Mouse (Mus musculus) embryonic facial prominence, embryonic 15.5 days (tissue): ENCODE results near the gene Stt3b. TPM values are rescaled to one million over a fixed set of nuclear protein-coding genes. Genes with fewer than 3 reads are reported as not detected.
"Not testable (repeated sequence)": the region's sequence is repeated elsewhere in the genome, so short reads cannot be mapped to it uniquely, and the experiment has no call there.

Source experiments
- ATAC-seq: fragments of 200-750 bp; cut with Nextera tagmentation; 2 replicates; pipeline ENCODE4 v1.8.0; 2017; ENCODE audit warnings: low read depth, moderate TSS enrichment; ENCODE audit not compliant: insufficient number of reproducible peaks, low FRiP score, low TSS enrichment
- H3K27ac ChIP-seq: fragments of 300-500 bp; sonication (generic); replicated peaks from 2 replicates; pipeline ENCODE4 v1.5.1; 2015; ENCODE audit warnings: mild to moderate bottlenecking, inconsistent platforms
- H3K27me3 ChIP-seq: fragments of 300-500 bp; sonication (generic); 2 replicates; pipeline ENCODE4 v1.6.1; 2015; ENCODE audit warnings: inconsistent platforms
- H3K36me3 ChIP-seq: fragments of 300-500 bp; sonication (generic); 2 replicates; pipeline ENCODE4 v1.6.1; 2015; ENCODE audit warnings: mild to moderate bottlenecking, inconsistent platforms
- H3K4me1 ChIP-seq: fragments of 300-500 bp; sonication (generic); 2 replicates; pipeline ENCODE4 v1.6.1; 2015; ENCODE audit warnings: inconsistent platforms
- H3K4me2 ChIP-seq: fragments of 300-500 bp; sonication (generic); replicated peaks from 2 replicates; pipeline ENCODE4 v1.6.1; 2015; ENCODE audit warnings: mild to moderate bottlenecking, inconsistent platforms
- H3K4me3 ChIP-seq: fragments of 300-500 bp; sonication (generic); replicated peaks from 2 replicates; pipeline ENCODE4 v1.5.1; 2015; ENCODE audit warnings: mild to moderate bottlenecking, inconsistent platforms
- H3K9ac ChIP-seq: fragments of 300-500 bp; sonication (generic); 2 replicates; pipeline ENCODE4 v1.6.1; 2015; ENCODE audit warnings: inconsistent platforms
- H3K9me3 ChIP-seq: fragments of 300-500 bp; sonication (generic); replicated peaks from 2 replicates; pipeline ENCODE4 v1.6.1; 2016; ENCODE audit warnings: inconsistent platforms
- WGBS: fragments of 180-500 bp; shearing (Covaris S2); methylation state at CpG from one replicate; pipeline ENCODE4 v1.1.7; 2015; 5-methylcytosine and 5-hydroxymethylcytosine counted together
- polyA plus RNA-seq: library from polyadenylated mRNA; unstranded; fragments of >200 nt; fragmentation: Nextera tagmentation; extraction: Ambion mirVana; gene quantifications from 2 replicates; pipeline ENCODE4 v1.2.1, GENCODE M21; 2015

Stt3b gene
- polyA plus RNA-seq, 1 experiment from 2014 or later: 95.3 TPM

DNA sequence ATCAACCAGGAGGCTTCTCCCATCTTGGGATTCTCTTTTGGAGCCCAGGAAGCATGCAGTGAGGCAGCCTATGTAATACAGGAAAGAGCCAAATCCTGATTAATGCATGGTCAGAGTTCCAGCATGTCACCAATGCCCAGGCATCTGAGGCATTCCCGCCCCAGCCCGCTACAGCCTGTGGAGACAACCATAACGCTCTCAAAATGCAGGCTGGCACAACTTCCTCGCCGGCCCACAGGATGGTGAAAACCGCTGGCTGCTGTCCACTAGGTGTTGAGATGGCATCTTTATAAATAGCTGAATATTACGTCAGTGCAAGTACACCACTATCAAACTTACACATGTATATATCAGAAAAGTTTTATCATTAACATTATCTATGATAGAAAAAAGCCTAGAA lies 13.5 kb downstream of the Stt3b start:
- ATAC-seq: no peak
- no peak overlapping the region for H3K4me2 ChIP-seq
- no peak overlapping the region for H3K4me3 ChIP-seq
- H3K9ac ChIP-seq: no peak overlapping the region
- no peaks in the 10 kb centered on the region for H3K9me3 ChIP-seq
- H3K27me3 ChIP-seq: no peaks in the 10 kb centered on the region
- 77% methylated on average over 7 of the region's 7 CpGs for WGBS
- no peak overlapping the region for H3K27ac ChIP-seq
- H3K36me3 ChIP-seq: no peaks in the 10 kb centered on the region
- peaks cover 25% of the 10 kb centered on the region for H3K4me1 ChIP-seq

DNA sequence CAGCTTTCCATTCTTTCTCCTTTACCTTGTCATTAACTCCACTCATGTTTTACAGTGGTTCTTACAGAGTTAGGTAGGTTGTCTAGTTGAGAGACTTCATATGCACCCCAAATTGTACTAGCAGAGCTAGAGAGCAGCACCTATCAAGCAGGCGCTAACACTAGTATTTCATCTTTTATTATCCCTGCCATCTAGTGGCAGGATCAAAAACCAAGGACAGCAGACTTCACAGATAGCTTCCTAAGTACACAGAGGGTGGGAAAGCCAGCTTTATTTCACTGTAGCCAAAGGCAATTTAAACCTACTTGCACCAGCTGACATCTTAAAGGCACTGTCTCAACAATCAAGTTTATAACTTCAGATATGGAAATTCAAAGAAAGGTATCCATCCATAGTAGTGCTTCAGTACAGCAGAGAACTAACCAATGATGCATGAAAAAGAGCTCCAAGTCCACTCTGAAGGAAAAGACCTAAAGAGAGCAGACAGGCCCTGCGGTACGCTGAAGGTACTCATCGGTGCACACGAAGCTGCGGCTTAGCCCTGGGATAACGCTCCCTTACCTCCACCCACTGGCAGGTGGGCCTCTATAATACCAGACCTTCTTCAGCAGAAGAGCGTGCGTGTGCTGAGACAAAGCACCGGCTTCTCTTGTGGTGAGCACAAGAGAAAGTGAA lies 16.2 kb downstream of the Stt3b start:
- H3K27me3 ChIP-seq: no peaks in the 10 kb centered on the region

DNA sequence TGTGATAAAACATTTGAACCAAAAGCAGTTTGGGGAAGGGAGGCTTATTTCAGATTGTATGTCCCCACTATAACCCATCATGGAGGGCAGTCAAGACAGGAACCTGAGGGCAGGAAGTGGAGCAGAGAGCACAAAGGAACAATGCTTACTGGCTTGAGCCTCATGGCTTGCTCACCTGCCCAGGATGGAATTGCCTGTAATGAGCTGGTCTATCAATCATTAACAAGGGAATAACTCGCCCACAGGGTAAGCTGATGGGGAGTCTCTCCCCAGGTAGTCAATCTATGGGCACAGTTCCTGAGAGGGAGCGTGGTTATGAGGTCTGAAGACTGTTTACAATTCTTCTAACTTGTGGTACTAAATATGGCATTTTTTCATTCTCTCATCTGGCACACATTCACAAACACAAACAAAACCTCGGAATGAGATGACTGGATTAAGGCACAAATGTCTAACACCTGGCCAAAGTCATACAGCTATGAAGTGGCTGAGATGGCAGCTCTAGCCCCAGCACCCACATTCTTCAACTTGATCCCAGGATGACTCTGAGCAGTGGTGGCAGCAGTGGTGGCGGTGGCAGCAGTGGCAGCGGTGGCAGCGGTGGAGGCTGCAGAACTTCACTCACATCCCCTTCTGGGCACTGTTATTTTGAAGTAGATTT lies 22.3 kb downstream of the Stt3b start:
- no peak overlapping the region for H3K27ac ChIP-seq
- no peaks in the 10 kb centered on the region for H3K36me3 ChIP-seq
- peaks cover 17% of the 10 kb centered on the region for H3K4me1 ChIP-seq
- H3K4me3 ChIP-seq: no peak overlapping the region
- H3K27me3 ChIP-seq: no peaks in the 10 kb centered on the region
- ATAC-seq: no peak
- no peaks in the 10 kb centered on the region for H3K9me3 ChIP-seq
- WGBS: 75% methylated on average over 6 of the region's 6 CpGs
- no peak overlapping the region for H3K4me2 ChIP-seq
- no peak overlapping the region for H3K9ac ChIP-seq

More for the DNA sequence above, 16.2 kb downstream of the Stt3b start:
- WGBS: 86% methylated on average over 10 of the region's 10 CpGs
- no peaks in the 10 kb centered on the region for H3K9me3 ChIP-seq
- H3K4me2 ChIP-seq: no peak overlapping the region
- H3K4me3 ChIP-seq: no peak overlapping the region
- H3K27ac ChIP-seq: no peak overlapping the region; the same call in 1 of the 2 replicates
- peaks cover 17% of the 10 kb centered on the region; the same call in 1 of the 2 replicates for H3K4me1 ChIP-seq
- no peak overlapping the region for H3K9ac ChIP-seq
- no peaks in the 10 kb centered on the region for H3K36me3 ChIP-seq
- no peak for ATAC-seq

DNA sequence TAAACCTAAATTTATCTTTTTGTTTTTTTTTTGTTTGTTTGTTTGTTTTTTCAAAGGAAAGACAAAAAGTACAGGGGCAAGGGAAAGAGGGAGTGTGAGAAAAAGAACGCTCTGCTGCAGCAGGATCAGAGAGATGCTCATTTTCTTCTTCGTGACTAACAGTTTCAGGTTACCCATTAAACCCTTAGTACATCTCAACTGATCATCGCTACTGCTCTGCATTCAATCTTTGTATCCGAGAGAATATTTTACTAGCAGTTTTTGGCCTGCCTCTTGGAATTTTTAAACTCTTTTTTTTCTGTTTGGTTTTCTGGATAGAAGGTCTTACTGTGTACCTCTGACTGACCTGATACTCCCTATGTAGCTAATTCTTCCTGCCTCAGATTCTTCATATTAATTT lies 25.8 kb downstream of the Stt3b start:
- WGBS: 54% methylated on average over 4 of the region's 4 CpGs
- H3K27ac ChIP-seq: no peak overlapping the region
- no peak overlapping the region for H3K4me3 ChIP-seq
- no peaks in the 10 kb centered on the region for H3K9me3 ChIP-seq
- H3K9ac ChIP-seq: no peak overlapping the region
- H3K4me1 ChIP-seq: peaks cover 7% of the 10 kb centered on the region; the same call in 1 of the 2 replicates
- no peak overlapping the region for H3K4me2 ChIP-seq
- H3K27me3 ChIP-seq: no peaks in the 10 kb centered on the region
- peaks cover 9% of the 10 kb centered on the region; the same call in 1 of the 2 replicates for H3K36me3 ChIP-seq
- no peak for ATAC-seq

DNA sequence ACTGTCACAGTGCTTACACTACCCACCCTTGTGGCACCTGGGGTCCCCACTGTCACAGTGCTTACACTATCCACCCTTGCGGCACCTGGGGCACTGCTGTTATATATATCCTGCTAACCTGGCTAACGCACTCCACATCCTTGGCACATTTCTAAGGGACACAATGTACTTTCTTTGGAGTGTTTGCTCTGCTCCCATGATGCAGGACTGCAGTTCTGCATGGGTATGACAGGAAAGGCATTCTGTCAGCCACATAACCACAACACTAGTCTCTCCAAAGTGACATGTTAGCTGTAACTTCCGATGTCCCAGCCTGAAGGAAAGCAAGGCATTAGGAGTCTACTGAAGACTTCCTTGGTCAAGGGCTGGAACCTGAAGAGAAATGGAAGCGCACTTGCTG lies 26.8 kb downstream of the Stt3b start:
- Histone ChIP-seq H3K36me3 (peaks cover 18% of the 10 kb centered on the region), H3K27me3 (no peaks in the 10 kb centered on the region), H3K4me3 (no peak overlapping the region), H3K4me2 (no peak overlapping the region), H3K27ac (no peak overlapping the region), H3K4me1 (peaks cover 7% of the 10 kb centered on the region; the same call in 1 of the 2 replicates), H3K9ac (no peak overlapping the region), H3K9me3 (no peaks in the 10 kb centered on the region)
- WGBS: 91% methylated on average over 4 of the region's 4 CpGs
- ATAC-seq: no peak

DNA sequence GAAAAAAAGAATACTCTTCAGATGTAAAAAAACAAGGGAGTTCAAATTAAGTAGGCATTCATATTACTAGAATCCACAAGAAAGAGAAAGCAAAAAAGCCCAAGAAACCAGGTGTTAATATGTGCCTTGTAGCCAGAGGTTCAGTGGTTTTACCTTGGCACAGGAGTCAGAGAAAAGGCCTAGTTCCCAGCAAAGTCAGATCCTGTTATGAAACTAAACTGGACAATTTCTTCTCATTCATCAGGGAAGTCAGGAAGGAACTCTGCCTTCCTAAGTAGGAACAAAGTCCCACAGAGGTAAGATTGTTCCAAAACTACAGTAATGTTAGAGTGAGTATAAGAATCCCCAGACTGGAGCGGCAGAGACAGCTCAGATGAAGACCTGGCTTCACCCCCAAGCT lies 31.6 kb downstream of the Stt3b start:
- Histone ChIP-seq H3K9me3 (no peaks in the 10 kb centered on the region), H3K36me3 (peaks cover 46% of the 10 kb centered on the region), H3K4me1 (no peaks in the 10 kb centered on the region), H3K4me2 (no peak overlapping the region), H3K9ac (no peak overlapping the region), H3K27ac (no peak overlapping the region), H3K27me3 (no peaks in the 10 kb centered on the region), H3K4me3 (no peak overlapping the region)
- no peak for ATAC-seq
- 91% methylated on average over 1 of the region's 1 CpGs for WGBS

DNA sequence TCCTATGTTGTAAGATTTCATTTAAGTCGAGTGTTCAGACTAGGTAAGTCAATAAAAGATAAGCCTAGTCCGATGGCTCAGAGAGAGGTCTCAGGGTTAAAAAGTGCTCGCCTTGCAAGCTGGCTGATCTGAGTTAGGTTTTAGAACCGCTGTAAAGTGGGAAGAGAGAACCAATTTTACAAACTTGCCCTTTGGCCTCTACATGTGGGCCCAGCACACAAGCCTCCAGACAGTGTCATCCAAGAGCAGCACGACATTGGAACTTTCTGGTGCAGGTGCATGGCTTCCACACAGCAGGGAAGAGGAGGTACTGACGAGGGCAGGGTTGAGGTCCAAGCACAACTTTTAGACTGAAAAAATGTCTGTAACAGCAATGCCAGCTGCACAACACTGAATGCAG lies 35.4 kb downstream of the Stt3b start:
- Histone ChIP-seq H3K4me2 (no peak overlapping the region), H3K9me3 (no peaks in the 10 kb centered on the region), H3K4me1 (no peaks in the 10 kb centered on the region), H3K4me3 (no peak overlapping the region), H3K9ac (no peak overlapping the region), H3K36me3 (peaks cover 46% of the 10 kb centered on the region), H3K27me3 (no peaks in the 10 kb centered on the region), H3K27ac (no peak overlapping the region)
- 87% methylated on average over 6 of the region's 6 CpGs for WGBS
- ATAC-seq: no peak

DNA sequence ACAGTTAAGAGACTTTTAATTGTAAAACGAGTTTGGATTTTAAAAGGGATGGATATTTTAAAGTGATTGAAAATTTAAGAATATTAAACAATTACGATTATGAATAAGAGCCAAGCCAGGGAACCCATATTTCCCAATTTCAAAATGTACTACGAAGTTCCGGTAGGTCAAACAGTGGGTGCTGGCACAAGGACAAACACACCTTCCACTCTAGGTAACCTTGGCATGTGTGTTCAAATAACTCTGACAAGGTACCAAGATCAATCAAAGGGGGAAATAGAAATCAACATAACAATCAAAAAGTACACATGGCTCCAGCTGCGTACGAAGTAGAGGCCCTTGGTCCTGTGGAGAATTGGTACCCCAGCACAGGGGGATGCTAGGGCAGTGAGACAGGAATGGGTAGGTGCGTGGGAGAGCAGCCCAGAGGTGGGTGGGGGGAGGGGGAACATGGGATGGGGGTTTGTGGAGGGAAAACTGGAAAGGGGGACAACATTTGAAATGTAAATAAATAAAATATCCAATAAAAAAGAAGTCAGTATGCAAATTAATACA lies 37.0 kb downstream of the Stt3b start:
- Histone ChIP-seq H3K4me2 (no peak overlapping the region), H3K36me3 (peaks cover 30% of the 10 kb centered on the region), H3K4me3 (no peak overlapping the region), H3K27ac (no peak overlapping the region), H3K27me3 (no peaks in the 10 kb centered on the region), H3K4me1 (no peaks in the 10 kb centered on the region), H3K9ac (no peak overlapping the region), H3K9me3 (no peaks in the 10 kb centered on the region)
- 94% methylated on average over 7 of the region's 7 CpGs for WGBS
- ATAC-seq: no peak

DNA sequence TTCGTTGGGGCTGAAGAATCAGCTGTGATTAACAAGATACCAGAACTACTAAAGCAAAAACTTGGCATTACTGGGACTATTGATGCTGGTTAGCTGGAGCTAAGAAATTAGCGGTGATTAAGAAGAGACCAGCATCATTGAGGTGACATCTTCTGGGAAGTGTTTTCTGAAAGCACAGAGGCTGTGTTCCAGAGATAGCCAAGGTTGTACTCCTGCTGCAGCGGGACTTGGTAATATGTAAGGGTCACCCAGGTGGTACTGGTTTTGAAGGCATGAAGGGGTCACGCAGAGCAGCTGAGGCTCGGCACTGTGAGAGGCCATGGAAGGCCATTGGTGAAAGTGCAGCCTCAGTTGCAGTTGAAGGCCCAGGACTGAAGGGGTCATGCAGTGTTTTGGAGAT lies 37.8 kb downstream of the Stt3b start:
- not testable (repeated sequence) for H3K27ac ChIP-seq, H3K9me3 ChIP-seq, H3K4me3 ChIP-seq, H3K4me2 ChIP-seq, ATAC-seq, H3K4me1 ChIP-seq, H3K27me3 ChIP-seq, H3K9ac ChIP-seq
- WGBS: 86% methylated on average over 5 of the region's 5 CpGs
- peaks cover 24% of the 10 kb centered on the region for H3K36me3 ChIP-seq

DNA sequence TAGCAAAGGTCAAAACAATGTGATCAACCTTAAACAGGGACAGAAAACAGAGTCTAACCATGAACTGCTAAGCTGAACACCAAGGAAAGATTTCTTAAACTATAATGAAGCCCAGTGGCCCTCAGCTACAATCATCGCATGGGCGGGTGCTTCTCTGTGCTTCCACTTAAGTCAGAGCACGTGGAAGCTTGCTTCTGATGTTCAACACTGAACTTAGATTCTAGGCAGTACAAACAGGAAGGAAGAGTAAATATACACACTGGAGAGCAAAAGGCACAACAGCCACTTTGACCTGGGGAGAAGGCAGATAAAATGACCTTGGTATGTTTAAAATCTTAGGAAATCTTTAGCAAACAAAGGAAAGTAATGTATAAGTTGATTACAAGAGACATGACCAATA lies 38.7 kb downstream of the Stt3b start:
- no peak overlapping the region for H3K9ac ChIP-seq
- H3K36me3 ChIP-seq: peaks cover 22% of the 10 kb centered on the region
- no peak overlapping the region for H3K27ac ChIP-seq
- 81% methylated on average over 3 of the region's 3 CpGs for WGBS
- no peak overlapping the region for H3K4me2 ChIP-seq
- H3K4me1 ChIP-seq: no peaks in the 10 kb centered on the region
- ATAC-seq: no peak
- no peak overlapping the region for H3K4me3 ChIP-seq
- H3K9me3 ChIP-seq: no peaks in the 10 kb centered on the region
- H3K27me3 ChIP-seq: no peaks in the 10 kb centered on the region

DNA sequence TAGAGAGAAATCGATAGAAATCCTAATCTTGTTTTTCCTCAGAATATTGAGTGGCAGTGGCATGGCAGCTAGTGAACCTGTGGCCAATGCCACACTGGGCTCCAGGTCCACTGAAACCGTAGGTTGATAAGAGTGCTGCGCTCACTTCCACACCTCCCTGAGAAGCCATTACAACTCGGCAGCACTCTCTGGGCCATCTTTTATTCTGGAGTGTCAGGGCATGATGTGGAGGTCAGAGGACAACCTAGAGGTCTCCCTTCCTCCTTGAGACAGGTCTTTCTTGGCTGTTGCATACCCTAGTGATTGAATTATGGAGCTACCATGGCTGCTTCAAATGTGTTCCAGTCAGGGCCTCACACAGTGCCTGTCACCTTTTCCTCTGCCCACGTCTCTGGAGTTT lies 48.3 kb downstream of the Stt3b start:
- WGBS: 88% methylated on average over 5 of the region's 5 CpGs
- H3K4me3 ChIP-seq: no peak overlapping the region
- no peaks in the 10 kb centered on the region for H3K27me3 ChIP-seq
- no peak overlapping the region for H3K4me2 ChIP-seq
- no peak for ATAC-seq
- no peak overlapping the region for H3K27ac ChIP-seq
- H3K4me1 ChIP-seq: no peaks in the 10 kb centered on the region
- no peak overlapping the region for H3K9ac ChIP-seq
- H3K9me3 ChIP-seq: no peaks in the 10 kb centered on the region
- peaks cover 28% of the 10 kb centered on the region for H3K36me3 ChIP-seq
